Mouse (Mus musculus) embryonic facial prominence, embryonic 15.5 days (tissue): ENCODE measurements at regions not wholly inside any gene's neighbourhood (a gene's known extent, or its start where the extent isn't known, plus 50 kb on each side); places are given as distances from the start of the nearest gene placed in this dataset.

ENCODE experiments used
- ATAC-seq: fragments of 200-750 bp; cut with Nextera tagmentation; 2 replicates; pipeline ENCODE4 v1.8.0; 2017; ENCODE audit warnings: low read depth, moderate TSS enrichment; ENCODE audit not compliant: insufficient number of reproducible peaks, low FRiP score, low TSS enrichment
- H3K27ac ChIP-seq: fragments of 300-500 bp; sonication (generic); replicated peaks from 2 replicates; pipeline ENCODE4 v1.5.1; 2015; ENCODE audit warnings: mild to moderate bottlenecking, inconsistent platforms
- H3K27me3 ChIP-seq: fragments of 300-500 bp; sonication (generic); 2 replicates; pipeline ENCODE4 v1.6.1; 2015; ENCODE audit warnings: inconsistent platforms
- H3K36me3 ChIP-seq: fragments of 300-500 bp; sonication (generic); 2 replicates; pipeline ENCODE4 v1.6.1; 2015; ENCODE audit warnings: mild to moderate bottlenecking, inconsistent platforms
- H3K4me1 ChIP-seq: fragments of 300-500 bp; sonication (generic); 2 replicates; pipeline ENCODE4 v1.6.1; 2015; ENCODE audit warnings: inconsistent platforms
- H3K4me2 ChIP-seq: fragments of 300-500 bp; sonication (generic); replicated peaks from 2 replicates; pipeline ENCODE4 v1.6.1; 2015; ENCODE audit warnings: mild to moderate bottlenecking, inconsistent platforms
- H3K4me3 ChIP-seq: fragments of 300-500 bp; sonication (generic); replicated peaks from 2 replicates; pipeline ENCODE4 v1.5.1; 2015; ENCODE audit warnings: mild to moderate bottlenecking, inconsistent platforms
- H3K9ac ChIP-seq: fragments of 300-500 bp; sonication (generic); 2 replicates; pipeline ENCODE4 v1.6.1; 2015; ENCODE audit warnings: inconsistent platforms
- H3K9me3 ChIP-seq: fragments of 300-500 bp; sonication (generic); replicated peaks from 2 replicates; pipeline ENCODE4 v1.6.1; 2016; ENCODE audit warnings: inconsistent platforms
- WGBS: fragments of 180-500 bp; shearing (Covaris S2); methylation state at CpG from one replicate; pipeline ENCODE4 v1.1.7; 2015; 5-methylcytosine and 5-hydroxymethylcytosine counted together

DNA sequence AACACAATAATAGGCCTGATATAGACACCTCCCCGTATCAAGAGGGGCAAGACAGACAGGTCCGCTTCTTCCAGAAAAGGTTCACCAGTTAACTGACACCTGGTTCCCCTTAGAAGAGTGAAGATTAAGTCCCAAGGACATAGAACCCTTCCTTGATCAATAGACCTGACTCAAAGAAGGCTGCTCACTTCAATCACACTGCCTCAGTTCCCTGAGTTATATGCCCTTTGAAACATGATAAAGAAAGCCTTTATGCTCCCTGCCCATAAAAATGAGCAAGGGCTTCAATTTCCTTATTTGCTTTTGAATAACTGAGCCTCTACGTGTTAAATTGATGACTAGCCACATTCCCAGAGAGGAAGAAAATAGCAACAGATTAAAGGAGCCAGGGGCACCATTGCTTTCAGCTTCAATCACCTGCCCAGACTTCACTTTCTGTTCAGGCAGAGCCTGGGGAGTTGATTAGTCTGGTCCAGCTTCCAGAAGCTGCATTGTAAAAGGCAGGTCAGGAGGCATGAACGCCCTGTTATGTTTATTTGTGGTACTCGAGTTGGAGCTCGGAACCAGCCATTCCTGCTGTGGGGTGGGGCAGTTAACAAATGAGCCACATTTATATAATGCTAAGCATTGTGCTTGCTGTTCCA is 125.7 kb downstream of the Rap2a start:
- Histone ChIP-seq H3K4me3 (no peak overlapping the region), H3K36me3 (no peaks in the 10 kb centered on the region), H3K9ac (no peak overlapping the region), H3K27me3 (no peaks in the 10 kb centered on the region), H3K27ac (no peak overlapping the region), H3K9me3 (no peaks in the 10 kb centered on the region), H3K4me2 (no peak overlapping the region), H3K4me1 (no peaks in the 10 kb centered on the region)
- ATAC-seq: no peak
- 56% methylated on average over 6 of the region's 6 CpGs for WGBS

- no peak overlapping the region for H3K9ac ChIP-seq
- no peak overlapping the region for H3K4me2 ChIP-seq
- no peaks in the 10 kb centered on the region for H3K36me3 ChIP-seq
- H3K4me3 ChIP-seq: no peak overlapping the region
- no peaks in the 10 kb centered on the region for H3K27me3 ChIP-seq
- no peaks in the 10 kb centered on the region for H3K4me1 ChIP-seq
- no peaks in the 10 kb centered on the region for H3K9me3 ChIP-seq
- ATAC-seq: no peak
- no peak overlapping the region for H3K27ac ChIP-seq
- WGBS: 83% methylated on average over 3 of the region's 3 CpGs
Observed at GRCm38 (mm10) chr14:120607801-120608200, 129.6 kb downstream of the Rap2a start.

DNA sequence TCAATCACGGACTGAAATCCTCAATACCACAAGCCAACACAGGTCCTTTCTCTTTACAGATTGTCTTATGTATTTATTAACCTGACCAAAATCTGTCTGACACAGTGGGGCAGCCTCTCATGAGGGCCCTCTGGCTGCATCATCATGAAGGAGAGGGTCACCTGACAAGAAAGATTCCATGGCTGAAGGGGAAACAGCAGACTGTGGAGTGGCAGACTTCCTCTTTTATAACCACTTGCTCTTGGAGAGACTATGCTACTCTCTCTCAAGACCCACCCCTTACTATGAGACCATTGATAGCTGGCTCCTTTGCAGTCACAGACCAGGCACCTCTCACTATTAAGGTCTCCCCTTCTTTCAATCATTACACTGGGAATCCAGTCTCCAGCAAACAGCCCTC is 133.1 kb downstream of the Rap2a start:
- 97% methylated on average over 1 of the region's 1 CpGs for WGBS
- no peak overlapping the region for H3K4me3 ChIP-seq
- H3K4me2 ChIP-seq: no peak overlapping the region
- no peak overlapping the region for H3K27ac ChIP-seq
- no peak overlapping the region for H3K9ac ChIP-seq
- H3K27me3 ChIP-seq: no peaks in the 10 kb centered on the region
- no peaks in the 10 kb centered on the region for H3K4me1 ChIP-seq
- no peaks in the 10 kb centered on the region for H3K9me3 ChIP-seq
- no peaks in the 10 kb centered on the region for H3K36me3 ChIP-seq
- ATAC-seq: no peak

DNA sequence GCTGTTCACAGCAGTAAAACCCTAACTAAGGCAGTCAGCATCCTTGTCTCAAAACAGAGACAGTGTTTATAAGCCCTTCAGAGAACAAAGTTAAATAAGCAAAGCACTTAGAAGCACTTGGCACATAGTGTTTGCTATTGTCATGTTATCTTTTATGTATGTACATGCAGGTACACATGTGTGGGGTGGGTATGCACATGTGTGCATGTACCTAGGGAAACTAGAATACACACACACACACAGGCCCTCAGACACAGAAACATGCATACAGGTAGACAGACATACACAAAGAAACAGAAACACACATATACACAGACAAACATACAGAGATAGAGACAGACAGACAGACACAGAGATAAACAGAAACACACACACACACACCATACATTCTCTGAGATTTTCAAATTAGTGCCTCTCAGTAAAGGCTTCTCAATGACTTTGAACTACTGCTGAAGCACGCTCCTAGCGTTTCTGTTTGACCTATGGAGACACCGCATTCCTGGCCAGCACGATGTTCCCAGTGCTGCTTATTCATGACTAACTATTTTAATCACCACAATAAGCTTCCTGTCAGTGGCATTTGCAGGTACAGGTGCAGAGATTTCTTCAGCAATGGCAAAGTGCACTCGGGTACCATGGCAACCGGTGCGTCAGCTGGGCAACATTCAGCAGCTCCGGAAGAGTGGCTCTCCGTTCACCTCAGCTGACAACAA is 148.1 kb downstream of the Rap2a start:
- Histone ChIP-seq H3K9me3 (no peaks in the 10 kb centered on the region), H3K36me3 (no peaks in the 10 kb centered on the region), H3K4me2 (no peak overlapping the region), H3K4me1 (no peaks in the 10 kb centered on the region), H3K27me3 (no peaks in the 10 kb centered on the region), H3K4me3 (no peak overlapping the region), H3K27ac (no peak overlapping the region), H3K9ac (no peak overlapping the region)
- 70% methylated on average over 9 of the region's 9 CpGs for WGBS
- ATAC-seq: no peak

GRCm38 (mm10) chr14:120626936-120627277 is 148.7 kb downstream of the Rap2a start:
- 72% methylated on average over 4 of the region's 4 CpGs for WGBS
- no peaks in the 10 kb centered on the region for H3K9me3 ChIP-seq
- H3K27ac ChIP-seq: no peak overlapping the region
- H3K9ac ChIP-seq: no peak overlapping the region
- H3K4me1 ChIP-seq: no peaks in the 10 kb centered on the region
- no peaks in the 10 kb centered on the region for H3K27me3 ChIP-seq
- H3K36me3 ChIP-seq: no peaks in the 10 kb centered on the region
- H3K4me2 ChIP-seq: no peak overlapping the region
- no peak for ATAC-seq
- no peak overlapping the region for H3K4me3 ChIP-seq

- no peak overlapping the region for H3K4me3 ChIP-seq
- no peaks in the 10 kb centered on the region for H3K9me3 ChIP-seq
- no peaks in the 10 kb centered on the region for H3K36me3 ChIP-seq
- H3K4me2 ChIP-seq: no peak overlapping the region
- H3K27ac ChIP-seq: no peak overlapping the region
- H3K4me1 ChIP-seq: no peaks in the 10 kb centered on the region
- 83% methylated on average over 5 of the region's 5 CpGs for WGBS
- H3K27me3 ChIP-seq: no peaks in the 10 kb centered on the region
- H3K9ac ChIP-seq: no peak overlapping the region
- ATAC-seq: no peak
Observed at GRCm38 (mm10) chr14:120632771-120633170, 154.5 kb downstream of the Rap2a start.

DNA sequence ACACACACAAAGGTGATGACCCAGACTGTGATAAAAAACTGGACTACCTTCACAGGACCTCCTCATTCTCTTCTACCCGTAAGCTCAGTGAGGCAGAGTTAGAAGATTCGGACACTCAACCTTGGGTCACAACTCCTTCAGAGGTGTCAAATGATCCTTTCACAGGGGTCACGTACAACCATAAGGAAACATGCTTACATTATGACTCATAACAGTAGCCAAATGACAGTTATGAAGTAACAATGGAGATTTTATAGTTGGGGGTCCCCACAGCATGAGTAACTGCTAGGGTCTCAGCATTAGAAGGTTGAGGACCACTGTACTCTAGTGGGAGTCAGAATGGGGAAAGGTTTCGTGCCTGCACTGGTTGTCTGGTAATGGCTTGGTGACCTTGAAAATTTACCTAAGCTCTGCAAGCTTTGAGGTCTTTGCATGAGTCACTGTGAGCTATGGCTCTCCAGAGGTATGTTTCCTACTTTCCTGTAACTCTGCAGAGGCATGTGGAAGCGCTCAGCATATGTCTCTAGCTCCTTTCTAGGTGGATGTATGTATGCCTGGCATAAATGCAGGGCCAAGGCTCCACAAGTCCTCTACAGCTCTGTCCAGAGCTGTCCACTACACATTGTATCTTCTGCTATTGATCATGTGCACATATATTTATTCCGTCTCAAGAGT is 158.6 kb downstream of the Rap2a start:
- Histone ChIP-seq H3K4me1 (no peaks in the 10 kb centered on the region), H3K4me2 (no peak overlapping the region), H3K9me3 (no peaks in the 10 kb centered on the region), H3K9ac (no peak overlapping the region), H3K27me3 (no peaks in the 10 kb centered on the region), H3K36me3 (no peaks in the 10 kb centered on the region), H3K27ac (no peak overlapping the region), H3K4me3 (no peak overlapping the region)
- WGBS: 87% methylated on average over 6 of the region's 6 CpGs
- ATAC-seq: no peak

DNA sequence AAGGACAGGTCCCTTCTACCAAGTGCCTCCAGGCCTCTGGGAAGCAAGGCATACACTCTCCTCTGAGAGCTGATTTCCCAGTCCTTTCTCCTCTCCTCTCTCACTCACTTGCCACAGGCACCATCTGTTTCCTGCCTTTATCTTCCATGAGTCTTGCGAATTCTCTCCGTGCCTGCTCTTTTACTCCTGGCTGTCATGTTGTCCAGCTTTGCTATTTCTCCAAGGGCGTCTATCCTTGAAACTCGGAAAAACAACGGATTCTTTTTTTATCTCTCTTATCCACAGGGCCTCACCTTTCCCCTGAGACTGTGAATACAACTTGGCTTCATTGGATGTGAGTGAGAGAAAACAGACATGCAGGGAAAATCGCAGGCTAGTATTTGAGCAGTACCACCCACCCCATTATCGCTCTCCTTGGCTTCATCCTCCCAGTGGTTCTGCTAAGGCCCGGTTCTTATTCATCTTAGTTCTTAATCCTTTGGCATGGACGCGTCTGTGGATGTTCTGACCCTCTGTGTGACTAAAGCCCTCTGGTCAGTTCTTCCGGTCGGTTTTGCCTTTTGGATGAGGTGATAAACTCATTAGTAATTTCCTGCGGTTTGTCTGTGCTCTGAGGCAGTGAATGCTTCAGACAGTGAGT is 159.4 kb downstream of the Rap2a start:
- H3K27me3 ChIP-seq: no peaks in the 10 kb centered on the region
- no peaks in the 10 kb centered on the region for H3K9me3 ChIP-seq
- H3K36me3 ChIP-seq: no peaks in the 10 kb centered on the region
- WGBS: 75% methylated on average over 13 of the region's 13 CpGs
- no peaks in the 10 kb centered on the region for H3K4me1 ChIP-seq
- ATAC-seq: no peak
- no peak overlapping the region for H3K9ac ChIP-seq
- H3K4me2 ChIP-seq: no peak overlapping the region
- no peak overlapping the region for H3K27ac ChIP-seq
- no peak overlapping the region for H3K4me3 ChIP-seq

DNA sequence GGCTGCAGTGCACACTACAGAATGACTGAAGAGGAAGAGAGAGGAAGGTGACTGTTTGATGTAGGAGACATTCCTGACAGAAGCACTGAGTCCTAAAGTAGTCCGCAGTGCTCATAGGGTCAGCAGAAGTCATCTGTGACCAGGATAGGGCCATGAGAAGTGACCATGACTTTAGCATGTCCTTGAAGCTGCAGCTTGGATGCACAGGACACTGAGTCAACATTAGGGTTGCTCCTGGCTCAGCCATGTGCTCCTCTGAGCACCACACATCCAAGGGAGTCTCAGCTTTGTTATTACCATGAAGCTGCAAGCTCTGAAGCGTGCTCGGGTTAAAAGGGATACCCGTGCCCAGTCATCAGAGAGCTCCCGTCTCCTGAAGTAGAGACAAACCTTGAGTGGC is 164.3 kb downstream of the Rap2a start:
- Histone ChIP-seq H3K9ac (no peak overlapping the region), H3K36me3 (no peaks in the 10 kb centered on the region), H3K4me1 (no peaks in the 10 kb centered on the region), H3K4me3 (no peak overlapping the region), H3K27me3 (no peaks in the 10 kb centered on the region), H3K4me2 (no peak overlapping the region), H3K9me3 (no peaks in the 10 kb centered on the region), H3K27ac (no peak overlapping the region)
- ATAC-seq: no peak
- WGBS: 75% methylated on average over 5 of the region's 5 CpGs

GRCm38 (mm10) chr14:120652034-120652433 is 173.8 kb downstream of the Rap2a start:
- H3K36me3 ChIP-seq: no peaks in the 10 kb centered on the region
- H3K27me3 ChIP-seq: no peaks in the 10 kb centered on the region
- H3K9me3 ChIP-seq: no peaks in the 10 kb centered on the region
- H3K4me1 ChIP-seq: no peaks in the 10 kb centered on the region
- no peak overlapping the region for H3K9ac ChIP-seq
- no peak overlapping the region for H3K27ac ChIP-seq
- no peak for ATAC-seq
- no peak overlapping the region for H3K4me3 ChIP-seq
- H3K4me2 ChIP-seq: no peak overlapping the region
- 76% methylated on average over 7 of the region's 7 CpGs for WGBS

- H3K9ac ChIP-seq: no peak overlapping the region
- no peaks in the 10 kb centered on the region for H3K4me1 ChIP-seq
- no peaks in the 10 kb centered on the region for H3K9me3 ChIP-seq
- no peak overlapping the region for H3K4me2 ChIP-seq
- WGBS: 55% methylated on average over 6 of the region's 6 CpGs
- ATAC-seq: peak; percentile 72; the same call in 1 of the 2 replicates
- H3K4me3 ChIP-seq: no peak overlapping the region
- H3K36me3 ChIP-seq: no peaks in the 10 kb centered on the region
- H3K27me3 ChIP-seq: no peaks in the 10 kb centered on the region
- no peak overlapping the region for H3K27ac ChIP-seq
Observed at GRCm38 (mm10) chr14:120660321-120660781, 182.1 kb downstream of the Rap2a start.
